Mouse (Mus musculus) C2C12 (cell line): ENCODE results near the gene Gm49711.

Experiments used
- CEBPB ChIP-seq: IDR thresholded peaks from one replicate; pipeline ENCODE4 v1.6.1; 2011; ENCODE audit warnings: low read depth, mild to moderate bottlenecking, control low read depth, moderate library complexity
- CTCF ChIP-seq: IDR thresholded peaks from one replicate; pipeline ENCODE4 v1.5.1; 2011; ENCODE audit not compliant: control insufficient read depth, insufficient read depth, insufficient read length
- FOSL1 ChIP-seq: IDR thresholded peaks from one replicate; pipeline ENCODE4 v1.8.0; 2011; ENCODE audit warnings: mild to moderate bottlenecking, low read length; ENCODE audit not compliant: poor library complexity, insufficient read depth, severe bottlenecking
- MAX ChIP-seq: IDR thresholded peaks from one replicate; pipeline ENCODE4 v1.6.1; 2011; ENCODE audit warnings: mild to moderate bottlenecking, control low read depth
- MYOD1 ChIP-seq: IDR thresholded peaks from one replicate; pipeline ENCODE4 v1.6.1; 2011; ENCODE audit warnings: low read depth; ENCODE audit not compliant: control insufficient read depth, insufficient read length
- MYOG ChIP-seq: IDR thresholded peaks from one replicate; pipeline ENCODE4 v1.6.1; 2011; ENCODE audit not compliant: control insufficient read depth, insufficient read length; ENCODE audit errors: extremely low read depth
- USF1 ChIP-seq: IDR thresholded peaks from one replicate; pipeline ENCODE4 v1.6.1; 2011; ENCODE audit warnings: low read depth, mild to moderate bottlenecking, control low read depth, moderate library complexity

GRCm38 (mm10) chr16:92148367-92148728 is 90.2 kb downstream of the Gm49711 start:
- TF ChIP-seq CTCF = no peak
- TF ChIP-seq MYOD1 = no peak
- TF ChIP-seq USF1 = no peak
- TF ChIP-seq CEBPB = no peak
- TF ChIP-seq MAX = no peak
- TF ChIP-seq MYOG = no peak
- TF ChIP-seq FOSL1 = no peak
